Mouse (Mus musculus) left cerebral cortex, adult 9 months (tissue): ENCODE data around the gene Cpne5.

Experiments used
- DNase-seq, 2 experiments: peaks; one replicate each; pipeline ENCODE4 v3.0.0; 2022; ENCODE audit warnings: low spot score in 2 of 2

Gene Cpne5

DNA sequence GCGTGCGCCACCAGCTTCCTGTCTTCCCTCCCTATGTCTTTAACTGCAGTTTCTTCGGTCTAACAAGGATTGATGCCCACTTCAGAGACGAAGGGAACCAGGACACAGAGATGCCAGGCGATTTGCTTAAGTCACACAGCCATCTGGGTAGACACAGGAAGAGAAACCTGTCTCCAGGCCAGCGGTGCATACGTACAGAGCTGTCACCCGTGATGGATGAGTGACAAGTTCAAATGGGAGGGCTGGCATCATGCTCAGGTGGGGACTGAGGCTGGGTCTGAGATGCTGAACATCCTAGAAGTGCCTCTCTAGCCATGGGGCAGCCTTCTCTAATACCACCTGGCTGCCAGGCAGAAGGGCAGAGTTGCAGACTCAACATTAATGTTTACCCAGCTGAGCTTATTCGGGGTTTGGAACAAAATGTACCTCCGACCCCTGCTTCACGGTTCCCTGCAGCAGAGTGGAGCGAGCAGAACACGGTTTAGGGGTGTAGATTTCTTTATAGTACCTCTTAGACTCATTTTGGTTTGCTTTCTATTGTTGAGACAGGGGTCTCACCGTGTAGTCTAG lies 67.5 kb downstream of the Cpne5 start:
- DNase-seq = no peak

DNA sequence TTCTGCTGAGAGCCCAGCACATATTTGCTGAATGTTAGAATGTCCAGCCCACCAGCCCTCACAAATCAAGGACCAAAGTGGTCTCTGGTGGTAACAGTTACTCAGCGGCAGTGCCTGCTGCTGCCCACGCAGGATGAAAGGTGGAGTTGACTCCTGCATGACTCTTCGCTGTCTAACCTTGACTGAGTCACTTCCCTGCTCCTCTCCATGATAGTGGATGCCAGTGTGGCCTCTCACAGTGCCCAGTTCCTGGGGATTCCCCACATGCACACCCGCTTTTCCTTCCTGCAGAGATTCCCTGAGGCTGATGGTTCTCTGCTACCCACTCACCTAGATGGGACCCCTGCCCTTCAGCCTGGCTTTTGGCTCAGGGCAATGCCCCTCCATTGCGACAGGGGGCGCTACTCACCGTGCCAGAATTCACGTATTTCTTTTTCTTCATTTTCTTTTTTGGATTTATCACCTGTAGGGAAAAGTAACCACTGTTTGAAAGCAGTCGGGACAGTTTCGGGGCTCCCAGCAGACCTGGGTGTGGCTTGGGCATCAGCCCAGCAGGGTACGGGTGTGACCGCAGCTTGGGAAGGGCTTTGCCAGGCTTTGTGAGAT lies 68.9 kb downstream of the Cpne5 start:
- no peak for DNase-seq

DNA sequence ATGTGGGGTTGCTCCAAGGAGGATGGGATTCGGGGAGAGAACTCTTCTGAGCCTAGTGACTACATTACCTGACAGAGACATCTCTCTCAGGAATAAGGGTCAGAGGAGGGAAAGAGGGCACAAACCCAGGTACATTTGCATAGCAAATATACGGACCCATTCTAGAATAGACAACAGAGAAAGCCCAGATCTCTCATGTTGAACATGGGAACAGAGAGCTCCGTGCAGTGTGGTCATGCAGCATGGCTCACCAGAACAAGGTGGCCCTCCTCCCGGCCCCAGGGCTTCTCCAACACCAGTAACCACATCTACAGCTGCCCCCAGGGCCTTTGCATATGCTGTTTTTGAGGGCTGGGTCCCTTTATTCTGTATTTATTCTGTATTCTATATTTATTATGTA lies 69.5 kb downstream of the Cpne5 start:
- DNase-seq = no peak

DNA sequence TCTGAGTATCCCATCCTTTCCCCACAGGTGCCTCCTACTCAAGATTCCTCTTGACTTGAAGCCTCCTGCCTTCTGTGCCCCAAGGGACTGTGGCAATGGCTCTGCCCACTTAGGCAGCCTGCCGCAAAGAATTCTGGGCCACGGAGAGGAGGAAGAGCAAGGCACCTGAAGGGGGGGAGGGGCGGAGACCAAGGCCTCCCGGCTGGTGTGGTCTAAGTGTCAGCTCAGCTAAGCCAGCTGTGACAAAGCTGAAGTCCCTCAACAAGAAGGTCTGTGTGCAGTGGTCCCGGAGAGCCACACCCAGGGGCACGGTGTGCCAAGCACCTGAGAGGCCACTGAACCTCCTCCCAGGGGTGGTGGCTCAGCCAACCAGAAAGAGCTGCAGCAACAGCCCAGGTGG lies 70.6 kb downstream of the Cpne5 start:
- no peak for DNase-seq

DNA sequence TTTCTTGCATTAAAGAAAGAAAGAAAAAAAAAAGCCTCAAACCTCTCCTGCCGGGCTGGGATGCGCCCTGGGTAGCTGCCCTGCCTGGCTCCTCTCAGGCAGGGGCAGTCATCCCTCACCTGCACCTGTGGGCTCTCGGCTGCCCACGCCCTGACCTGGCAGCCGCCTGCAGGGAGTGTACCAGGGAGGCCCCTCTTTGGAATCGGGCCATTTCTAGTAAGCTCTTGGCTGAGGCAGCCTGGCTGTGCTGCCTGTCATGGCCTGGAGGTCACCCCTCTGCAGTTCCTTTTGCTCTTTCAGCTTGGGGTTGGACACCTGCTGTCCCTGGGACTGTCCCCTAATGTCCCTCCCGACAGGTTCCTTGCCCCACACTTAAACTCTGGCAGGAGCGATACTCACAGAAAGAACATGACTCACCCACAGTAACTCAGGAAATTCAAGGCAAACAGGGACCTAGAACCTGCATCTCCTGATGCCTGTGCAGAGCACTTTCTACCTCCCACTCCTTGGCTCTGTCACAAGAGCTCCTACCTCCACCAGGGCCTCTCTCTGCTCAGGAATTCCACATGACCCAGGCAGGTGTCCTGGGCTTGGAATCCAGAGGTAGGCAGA lies 71.9 kb downstream of the Cpne5 start:
- DNase-seq = no peak

GRCm38 (mm10) chr17:29165452-29165851 lies 72.5 kb downstream of the Cpne5 start:
- no peak for DNase-seq

DNA sequence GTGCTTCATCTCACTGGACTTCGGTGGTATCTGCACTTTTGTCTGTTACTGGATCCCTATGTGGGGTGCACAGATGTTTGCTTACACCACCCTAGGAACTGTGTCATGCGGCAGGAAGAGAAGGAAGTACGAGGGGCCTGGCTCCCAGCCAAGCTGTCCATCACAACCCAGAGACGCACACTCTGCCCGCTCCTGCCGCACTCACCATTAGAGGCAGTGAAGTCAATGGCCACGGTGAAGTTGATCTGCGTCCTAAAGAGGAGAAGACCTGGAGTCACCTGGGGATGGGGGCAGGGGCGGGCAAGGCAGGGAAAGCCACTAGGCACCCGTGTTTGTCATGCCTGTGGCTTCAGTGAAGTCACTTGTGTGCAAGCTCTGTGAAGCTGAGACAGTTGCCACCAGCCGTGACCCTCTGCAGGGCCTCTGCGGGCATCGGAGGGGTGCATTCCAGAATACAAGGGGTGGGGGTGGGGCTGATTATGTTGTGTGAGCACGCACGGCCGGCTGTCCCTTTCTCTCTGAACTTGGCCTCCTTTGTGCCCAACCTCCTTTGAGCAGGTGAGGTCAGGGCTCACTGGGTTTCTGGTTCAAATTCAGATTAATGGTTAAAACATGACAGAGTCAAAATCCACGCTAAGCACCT lies 73.4 kb downstream of the Cpne5 start:
- DNase-seq = no peak

- no peak for DNase-seq
Observed at GRCm38 (mm10) chr17:29162334-29162733, 75.6 kb downstream of the Cpne5 start.

GRCm38 (mm10) chr17:29159743-29160455 lies 78.1 kb downstream of the Cpne5 start:
- no peak for DNase-seq

DNA sequence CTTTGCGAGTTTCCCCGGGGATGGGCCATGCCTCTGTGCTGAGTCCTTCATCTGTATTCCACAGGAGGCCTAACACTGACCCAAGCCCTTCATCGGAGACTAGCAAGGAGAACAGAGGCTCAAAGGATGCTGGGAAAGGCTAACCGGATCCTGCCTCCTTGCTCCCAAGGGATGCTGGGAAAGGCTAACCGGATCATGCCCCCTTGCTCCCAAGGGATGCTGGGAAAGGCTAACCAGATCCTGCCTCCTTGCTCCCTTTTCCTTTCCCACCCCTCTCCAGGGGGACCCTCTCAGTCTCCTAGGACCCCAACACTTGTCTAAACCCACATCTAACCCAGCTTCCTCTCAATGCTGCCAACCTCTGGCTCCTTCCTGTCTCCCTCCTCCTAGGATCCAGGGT lies 78.6 kb downstream of the Cpne5 start:
- no peak for DNase-seq

DNA sequence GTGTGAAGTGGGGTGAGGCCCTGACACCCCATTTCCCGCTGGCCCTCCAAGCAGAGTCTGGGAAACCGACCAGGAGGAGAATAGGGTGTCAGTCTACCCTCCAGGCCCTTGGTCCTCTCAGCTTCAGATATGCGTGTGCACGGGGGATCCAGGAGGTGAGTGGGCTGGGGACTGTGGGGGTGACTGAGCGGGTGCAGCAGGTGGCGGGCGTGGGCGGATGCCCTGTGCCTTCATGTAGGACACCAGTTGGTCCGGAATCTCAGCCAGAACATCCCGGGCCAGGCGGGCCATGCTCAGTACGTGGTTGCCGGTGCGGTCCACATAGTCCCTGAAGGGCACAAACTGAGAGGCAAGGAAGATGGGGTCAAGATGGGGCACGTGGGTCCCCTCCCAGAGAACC lies 79.1 kb downstream of the Cpne5 start:
- DNase-seq = no peak

DNA sequence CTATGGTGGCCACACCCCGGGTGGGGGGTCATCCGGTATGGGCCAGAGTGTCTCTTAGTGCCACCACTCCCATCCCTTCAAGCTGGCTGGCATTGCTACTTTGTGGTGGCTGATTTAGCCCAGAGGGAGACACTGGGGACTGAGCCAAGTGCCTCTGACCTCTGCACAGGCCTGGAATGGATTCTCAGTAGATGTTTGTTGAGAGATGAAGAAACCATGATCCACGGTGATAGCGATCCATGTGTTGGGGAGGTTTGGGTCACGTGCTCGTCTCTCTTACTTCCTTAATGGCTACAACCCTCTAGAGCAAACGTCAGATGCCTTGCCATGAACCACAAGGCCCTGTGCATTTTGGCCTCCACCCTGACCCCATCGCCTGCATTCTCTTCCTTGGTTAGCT lies 81.1 kb downstream of the Cpne5 start:
- no peak for DNase-seq

DNA sequence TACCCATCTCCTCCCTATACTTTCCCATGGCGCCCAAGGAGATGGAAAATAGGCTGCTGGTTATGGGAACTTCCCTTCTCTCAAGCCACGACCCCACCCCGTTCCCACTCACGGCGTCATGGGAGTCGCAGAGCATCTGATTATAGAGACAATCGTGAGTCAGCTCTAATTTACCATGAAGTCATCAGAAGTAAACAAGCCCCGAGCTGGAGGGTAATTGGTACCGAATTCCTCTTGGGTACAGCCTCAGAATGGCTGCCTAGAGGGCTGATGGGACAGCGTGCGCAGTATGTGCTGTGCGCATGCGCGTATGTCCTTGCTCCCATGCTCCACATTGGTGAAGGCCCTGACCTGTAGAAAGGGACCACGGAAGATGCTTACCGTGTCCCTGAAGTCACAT lies 81.6 kb downstream of the Cpne5 start:
- no peak for DNase-seq

DNA sequence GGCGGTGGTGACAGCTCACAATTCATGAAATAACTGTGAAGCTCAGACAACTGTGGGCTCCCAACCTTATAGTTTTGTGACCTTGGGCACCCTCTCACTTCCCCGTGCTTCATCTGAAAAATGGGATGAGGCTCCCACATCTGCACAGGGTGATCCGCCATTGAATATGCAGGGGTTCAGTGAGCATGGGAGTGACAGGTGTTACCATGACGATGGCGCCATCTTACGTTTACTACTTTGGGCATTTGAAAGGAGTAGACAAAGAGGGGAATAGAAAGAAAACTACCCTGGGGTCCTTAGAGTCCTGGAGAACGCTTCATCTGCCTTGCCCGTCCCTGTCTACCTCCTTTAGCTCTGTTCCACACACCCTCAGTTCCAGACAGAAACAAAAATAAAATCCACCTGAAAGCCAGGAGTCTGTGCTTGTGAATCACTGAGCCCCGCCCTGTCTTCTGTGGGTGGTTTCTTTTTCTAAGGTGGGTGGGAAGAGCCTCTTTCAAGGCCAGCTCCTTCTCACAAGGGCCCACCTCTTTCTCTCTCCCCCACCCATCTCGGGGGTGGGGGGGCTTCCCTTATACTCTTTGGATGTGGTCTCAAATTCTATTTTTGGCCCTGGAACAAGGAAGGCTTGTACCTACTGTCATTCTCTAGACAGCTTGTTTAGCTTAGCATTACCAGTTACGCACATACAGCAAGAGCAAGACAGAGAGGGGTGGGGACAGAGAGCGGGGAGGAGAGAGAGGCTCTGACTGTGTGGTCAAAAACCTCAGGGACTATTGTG lies 82.4 kb downstream of the Cpne5 start:
- peak in 1 of 2 experiments; percentile 74 for DNase-seq

GRCm38 (mm10) chr17:29154247-29154646 lies 83.7 kb downstream of the Cpne5 start:
- no peak for DNase-seq

DNA sequence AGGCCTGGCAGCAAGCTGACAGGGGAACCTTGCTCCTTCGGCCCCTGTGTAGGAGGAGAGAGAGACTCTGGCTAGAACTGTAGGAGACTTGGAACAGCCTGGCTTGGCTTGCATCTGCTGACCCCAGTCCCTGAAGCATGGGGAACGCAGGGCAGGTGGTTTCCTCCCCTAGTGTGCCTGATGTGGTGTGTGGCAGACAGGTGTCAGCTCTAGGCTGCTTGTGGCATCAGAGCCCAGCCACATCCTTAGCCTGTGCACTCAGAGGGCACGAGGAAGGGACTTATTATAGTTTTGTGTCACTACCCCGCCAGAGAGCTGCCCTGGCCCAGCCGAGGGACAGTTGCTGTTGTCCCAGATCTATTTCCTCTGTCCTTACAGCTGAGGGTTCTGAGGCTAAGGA lies 85.4 kb downstream of the Cpne5 start:
- DNase-seq = no peak

GRCm38 (mm10) chr17:29149766-29150165 lies 88.2 kb downstream of the Cpne5 start:
- DNase-seq = no peak

DNA sequence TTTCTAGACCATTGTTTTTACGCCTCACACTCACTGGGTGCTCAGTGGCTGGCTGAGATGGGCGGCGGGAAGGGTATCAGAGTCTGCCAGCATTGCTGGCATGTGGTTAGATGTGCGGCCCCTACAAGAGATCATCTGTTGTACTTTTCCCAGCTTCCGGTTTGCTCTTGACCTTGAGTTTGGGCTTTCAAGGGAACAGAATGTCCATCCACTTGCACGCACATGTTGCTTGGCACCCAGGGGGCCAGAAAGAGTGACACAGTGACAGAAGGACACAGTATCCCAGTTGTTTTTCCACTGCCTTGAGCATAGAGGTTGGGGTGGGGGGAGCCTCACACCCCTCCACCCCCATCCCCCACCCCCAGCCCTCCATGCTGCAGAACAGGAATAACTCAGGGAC lies 90.2 kb downstream of the Cpne5 start:
- DNase-seq = no peak

DNA sequence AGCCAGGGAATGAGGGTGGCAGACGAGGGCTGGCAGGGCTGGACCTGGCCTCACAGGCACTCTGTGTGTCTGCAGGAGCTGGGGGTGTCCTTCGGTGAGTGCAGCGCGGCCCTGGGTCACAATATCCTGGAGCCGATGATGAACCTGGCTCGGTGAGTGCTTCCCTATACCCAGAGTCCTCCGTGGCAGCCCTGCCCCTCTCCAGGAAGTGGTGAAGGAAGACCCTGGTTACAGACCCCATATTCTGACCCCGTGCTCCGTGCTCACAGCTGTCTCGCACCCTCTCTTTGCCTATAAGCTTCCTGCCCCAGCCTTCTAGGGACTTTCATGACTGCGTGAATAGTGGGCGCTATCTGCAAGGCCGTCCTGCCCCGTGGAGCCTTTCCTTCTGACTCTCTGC lies 90.7 kb downstream of the Cpne5 start:
- no peak for DNase-seq

- no peak for DNase-seq
Observed at GRCm38 (mm10) chr17:29145101-29145500, 92.9 kb downstream of the Cpne5 start.

DNA sequence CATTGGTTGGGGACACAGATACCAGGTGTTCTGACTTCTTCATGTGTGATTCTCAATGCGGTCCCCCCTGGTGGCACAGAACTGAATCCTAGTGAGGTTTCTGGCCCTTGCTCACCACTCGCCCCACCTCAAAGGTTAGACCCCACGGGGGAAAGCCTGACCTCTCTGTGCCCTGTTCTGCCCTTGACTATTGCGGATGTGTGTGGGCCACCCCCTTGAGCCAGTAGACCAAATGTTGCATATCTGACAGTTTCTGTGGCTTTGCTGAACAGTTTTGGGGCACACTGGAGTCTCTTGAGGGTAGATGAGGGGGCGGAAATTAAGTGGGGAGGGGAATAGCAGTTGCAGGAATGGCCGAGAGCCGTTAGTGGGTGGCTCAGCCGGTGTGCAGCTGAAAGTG lies 94.7 kb downstream of the Cpne5 start:
- no peak for DNase-seq

DNA sequence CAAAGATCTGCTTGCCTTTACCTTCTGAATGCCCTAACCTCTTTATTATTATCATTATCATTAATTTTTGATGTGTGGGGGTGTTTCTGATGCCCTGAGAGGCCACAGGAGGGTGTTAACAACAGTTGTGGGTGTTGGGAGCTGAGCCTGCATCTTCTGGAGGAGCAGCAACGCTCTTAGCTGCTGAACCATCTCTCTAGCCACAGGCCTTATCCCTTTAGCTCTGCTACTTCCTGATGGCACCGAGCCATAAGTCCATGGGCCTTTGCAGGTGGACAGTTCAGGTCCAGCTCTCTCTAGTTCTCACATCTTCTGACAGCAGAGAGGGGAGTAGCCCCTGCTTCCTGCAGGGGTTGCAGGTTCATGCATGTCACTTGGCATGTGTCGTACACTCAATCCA lies 96.4 kb downstream of the Cpne5 start:
- no peak for DNase-seq
